Mouse (Mus musculus) G1E (cell line): ENCODE results near the gene Mindy1.

Source experiments
- CTCF ChIP-seq: IDR thresholded peaks from 2 replicates; pipeline ENCODE4 v1.5.1; 2012; ENCODE audit warnings: low read depth, low read length, inconsistent platforms, mixed read lengths
- GATA1 ChIP-seq: IDR thresholded peaks from 2 replicates; pipeline ENCODE4 v1.6.1; 2012; ENCODE audit warnings: borderline replicate concordance, low read length, inconsistent platforms, mixed read lengths
- TAL1 ChIP-seq: conservative IDR thresholded peaks from 2 replicates; pipeline ENCODE4 v1.6.1; 2012; ENCODE audit warnings: low read depth, low read length, inconsistent platforms, mixed read lengths

GRCm38 (mm10) chr3:95315844-95316550, 34.9 kb downstream of the Mindy1 start:
- no peak for TF ChIP-seq GATA1
- no peak for TF ChIP-seq CTCF
- TF ChIP-seq TAL1 = no peak
